Mouse (Mus musculus): ENCODE measurements around the gene Med24.

DNA sequence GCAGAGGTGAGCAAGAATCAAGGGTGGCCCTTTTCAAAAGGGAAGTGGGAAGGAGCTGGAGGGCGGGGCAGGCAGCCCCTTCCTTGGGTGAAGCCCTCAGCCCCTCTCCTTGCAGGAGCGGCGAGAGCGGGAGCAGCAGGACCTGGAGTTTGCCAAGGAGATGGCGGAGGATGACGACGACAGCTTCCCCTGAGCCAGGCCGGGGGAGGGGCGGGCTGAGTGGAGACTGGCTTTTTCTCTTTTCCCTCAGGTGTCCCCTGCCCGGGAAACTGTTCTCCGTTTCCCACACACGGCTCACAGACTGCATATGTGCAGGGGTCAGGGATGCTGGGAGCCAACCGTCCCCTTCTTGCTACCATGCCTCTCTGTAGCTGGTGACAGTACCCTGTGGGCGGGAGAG, 33.8 kb downstream of the Med24 start:
- TF ChIP-seq CTCF (IDR thresholded peaks at IDR 0.05; ENCODE audit: extremely low read depth, insufficient read depth, low read length): no peak
- TF ChIP-seq POLR2A (IDR thresholded peaks at IDR 0.05; ENCODE audit: extremely low read depth, insufficient read depth, low read length): no peak
